Mouse (Mus musculus): ENCODE results near the gene Slc27a5. TPM values are rescaled to one million over a fixed set of nuclear protein-coding genes. Genes with fewer than 3 reads are reported as not detected.

Gene Slc27a5
- total RNA-seq, 2 experiments from 2014 or later: 0.20 TPM; not detected in 1

Other genes with a start within 250 kb of the Slc27a5 start
- gene Zscan18, start 194.6 kb downstream of the Slc27a5 start, total RNA-seq (2021): 1 to 10 TPM; 2.3 to 4.3 TPM
- 10 to 100 TPM; 10.5 to 11.0 TPM for gene Zfp329, start 179.3 kb downstream of the Slc27a5 start, total RNA-seq (2021)
- gene Zfp110, start 163.4 kb downstream of the Slc27a5 start, total RNA-seq (2021): 10 to 100 TPM; 22.2 to 24.0 TPM
- 1 to 10 TPM; 3.2 to 3.4 TPM for gene Zfp128, start 117.0 kb downstream of the Slc27a5 start, total RNA-seq (2021)
- 10 to 100 TPM; 10.7 to 13.6 TPM for gene Zscan22, start 100.4 kb downstream of the Slc27a5 start, total RNA-seq (2021)
- 100 to 1,000 TPM; 919 to 976 TPM for gene Rps5, start 75.9 kb downstream of the Slc27a5 start, total RNA-seq (2021)
- gene Rnf225, start 70.8 kb downstream of the Slc27a5 start, total RNA-seq (2021): under 1 TPM; 0.20 to 0.63 TPM
- 1 to 10 TPM; 9.3 to 9.5 TPM for gene Zfp324, start 32.4 kb downstream of the Slc27a5 start, total RNA-seq (2021)
- 1 to 10 TPM; 5.9 to 7.6 TPM for gene Zfp446, start 20.3 kb downstream of the Slc27a5 start, total RNA-seq (2021)
- 100 to 1,000 TPM; 221 to 229 TPM for gene Trim28, start 922 bp upstream of the Slc27a5 start, total RNA-seq (2021)
- 10 to 100 TPM; 11.7 to 13.6 TPM for gene Zbtb45, start 11.8 kb upstream of the Slc27a5 start, total RNA-seq (2021)
- gene Chmp2a, start 36.6 kb upstream of the Slc27a5 start, total RNA-seq (2021): 100 to 1,000 TPM; 178 to 225 TPM
- 100 to 1,000 TPM; 173 to 178 TPM for gene Ube2m, start 40.1 kb upstream of the Slc27a5 start, total RNA-seq (2021)
- 1 to 10 TPM; 1.8 to 2.9 TPM for gene Mzf1, start 56.6 kb upstream of the Slc27a5 start, total RNA-seq (2021)
- gene Vmn1r85, start 97.0 kb upstream of the Slc27a5 start, total RNA-seq (2021): not detected
- not detected for gene Vmn1r86, start 121.7 kb upstream of the Slc27a5 start, total RNA-seq (2021)
- gene Vmn1r87, start 142.0 kb upstream of the Slc27a5 start, total RNA-seq (2021): not detected
- under 1 TPM; 0.03 to 0.17 TPM for gene Vmn1r88, start 161.4 kb upstream of the Slc27a5 start, total RNA-seq (2021)
- not detected for gene Vmn1r89, start 214.8 kb upstream of the Slc27a5 start, total RNA-seq (2021)

Data from adrenal gland, postnatal 36 days (tissue).